Mouse (Mus musculus): ENCODE measurements around the gene Golga7b. TPM values are rescaled to one million over a fixed set of nuclear protein-coding genes. Genes with fewer than 3 reads are reported as not detected.
A peak's percentile ranks its signal among the peaks of the same experiment; 100 is the strongest.

Gene Golga7b
- polyA plus RNA-seq, 1 experiment from 2014 or later = 62.7 TPM

- H3K4me1 ChIP-seq = 0 out of 2 replicates have a peak, but pooled peaks cover 4% of the 10 kb centered on the region
- H3K9me3 ChIP-seq = no peaks in the 10 kb centered on the region
- no peaks in the 10 kb centered on the region; the same call in 1 of the 2 replicates for H3K27me3 ChIP-seq (replicated peaks)
- no peak overlapping the region for H3K27ac ChIP-seq
- H3K36me3 ChIP-seq (replicated peaks) = no peaks in the 10 kb centered on the region
- ATAC-seq (replicated peaks) = no peak
- H3K9ac ChIP-seq = no peak overlapping the region
- 82% methylated on average over 10 of the region's 10 CpGs for WGBS
- H3K4me3 ChIP-seq = no peak overlapping the region
- H3K4me2 ChIP-seq = no peak overlapping the region
Measured at GRCm38 (mm10) chr19:42226451-42226850, 20.9 kb upstream of the Golga7b start.

- WGBS = 69% methylated on average over 17 of the region's 17 CpGs
- H3K4me2 ChIP-seq = no peak overlapping the region
- H3K9ac ChIP-seq = no peak overlapping the region
- 0 out of 2 replicates have a peak, but pooled peaks cover 4% of the 10 kb centered on the region for H3K4me1 ChIP-seq
- no peaks in the 10 kb centered on the region; the same call in 1 of the 2 replicates for H3K27me3 ChIP-seq (replicated peaks)
- no peak overlapping the region for H3K27ac ChIP-seq
- no peaks in the 10 kb centered on the region for H3K36me3 ChIP-seq (replicated peaks)
- H3K9me3 ChIP-seq = no peaks in the 10 kb centered on the region
- no peak overlapping the region for H3K4me3 ChIP-seq
- ATAC-seq (replicated peaks) = no peak
Measured at GRCm38 (mm10) chr19:42229499-42230287, 17.7 kb upstream of the Golga7b start.

DNA sequence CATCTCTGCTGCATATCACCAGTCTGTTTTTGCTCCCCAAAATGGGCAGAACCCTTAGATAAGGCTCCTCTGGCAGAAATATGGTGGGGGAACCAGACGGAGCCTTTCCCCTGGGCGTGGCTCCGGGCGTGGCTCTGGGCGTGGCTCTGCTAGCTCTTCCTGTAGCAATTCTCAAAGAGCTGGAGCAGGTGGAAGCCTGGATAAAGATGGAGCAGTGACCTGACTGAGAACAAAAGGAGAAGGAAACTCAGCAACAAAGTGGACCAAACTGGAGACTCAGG lies 17.1 kb upstream of the Golga7b start:
- WGBS = 75% methylated on average over 5 of the region's 5 CpGs

GRCm38 (mm10) chr19:42230986-42231385 lies 16.4 kb upstream of the Golga7b start:
- H3K27ac ChIP-seq = no peak overlapping the region
- H3K36me3 ChIP-seq (replicated peaks) = no peaks in the 10 kb centered on the region
- H3K9me3 ChIP-seq = no peaks in the 10 kb centered on the region
- 90% methylated on average over 13 of the region's 13 CpGs for WGBS
- ATAC-seq (replicated peaks) = no peak
- no peak overlapping the region for H3K4me2 ChIP-seq
- no peak overlapping the region for H3K9ac ChIP-seq
- 0 out of 2 replicates have a peak, but pooled peaks cover 4% of the 10 kb centered on the region for H3K4me1 ChIP-seq
- H3K27me3 ChIP-seq (replicated peaks) = no peaks in the 10 kb centered on the region; the same call in 1 of the 2 replicates
- no peak overlapping the region for H3K4me3 ChIP-seq

More for the DNA sequence above, 17.1 kb upstream of the Golga7b start:
- no peak for ATAC-seq (replicated peaks)
- Histone ChIP-seq H3K4me2 (no peak overlapping the region), H3K4me1 (0 out of 2 replicates have a peak, but pooled peaks cover 4% of the 10 kb centered on the region), H3K4me3 (no peak overlapping the region), H3K36me3 (replicated peaks) (no peaks in the 10 kb centered on the region), H3K9me3 (no peaks in the 10 kb centered on the region), H3K27ac (no peak overlapping the region), H3K9ac (no peak overlapping the region), H3K27me3 (replicated peaks) (no peaks in the 10 kb centered on the region; the same call in 1 of the 2 replicates)

DNA sequence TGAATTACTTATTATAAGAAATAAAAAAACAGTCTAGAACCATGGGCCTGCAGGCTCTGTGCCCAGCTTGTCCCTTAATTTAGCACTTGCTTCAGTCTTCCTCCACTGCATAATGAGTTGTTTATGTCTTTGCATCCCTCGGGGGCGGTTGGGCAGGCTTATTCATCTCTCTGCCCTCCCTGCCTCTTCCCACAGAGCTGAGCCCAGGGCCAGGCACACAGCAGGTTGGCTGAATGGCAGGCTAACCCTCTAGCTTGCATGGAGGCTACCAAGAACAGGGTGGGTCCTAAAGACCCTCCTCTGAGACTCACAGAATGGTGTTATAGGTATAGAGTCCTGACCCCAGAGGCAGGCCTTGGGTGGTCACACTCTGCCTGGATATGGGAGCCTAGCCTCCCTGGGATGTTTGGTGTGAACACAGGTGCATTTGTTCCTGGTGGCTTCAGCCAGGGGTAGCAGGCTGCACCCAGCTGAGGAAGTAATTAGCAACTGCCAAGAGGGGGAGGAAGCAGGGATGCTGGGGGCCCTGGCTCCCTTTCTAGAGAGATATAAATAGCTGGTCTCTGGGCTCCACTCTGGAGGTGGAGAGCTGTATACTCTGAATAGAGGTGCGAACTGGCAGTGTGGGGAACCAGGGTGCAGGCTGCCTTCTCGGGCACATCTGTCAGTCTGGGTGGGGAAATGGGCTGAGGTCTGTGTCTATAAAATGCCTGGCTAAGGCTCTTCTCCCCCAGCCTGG lies 9.6 kb upstream of the Golga7b start:
- Histone ChIP-seq H3K27ac (peak overlapping the region; percentile 27; the same call in 1 of the 2 replicates), H3K4me2 (no peak overlapping the region), H3K4me1 (peaks cover 7% of the 10 kb centered on the region; the same call in 1 of the 2 replicates), H3K36me3 (replicated peaks) (no peaks in the 10 kb centered on the region), H3K9me3 (no peaks in the 10 kb centered on the region), H3K4me3 (no peak overlapping the region), H3K27me3 (replicated peaks) (no peaks in the 10 kb centered on the region), H3K9ac (no peak overlapping the region)
- WGBS = 20% methylated on average over 4 of the region's 4 CpGs
- no peak for ATAC-seq (replicated peaks)

DNA sequence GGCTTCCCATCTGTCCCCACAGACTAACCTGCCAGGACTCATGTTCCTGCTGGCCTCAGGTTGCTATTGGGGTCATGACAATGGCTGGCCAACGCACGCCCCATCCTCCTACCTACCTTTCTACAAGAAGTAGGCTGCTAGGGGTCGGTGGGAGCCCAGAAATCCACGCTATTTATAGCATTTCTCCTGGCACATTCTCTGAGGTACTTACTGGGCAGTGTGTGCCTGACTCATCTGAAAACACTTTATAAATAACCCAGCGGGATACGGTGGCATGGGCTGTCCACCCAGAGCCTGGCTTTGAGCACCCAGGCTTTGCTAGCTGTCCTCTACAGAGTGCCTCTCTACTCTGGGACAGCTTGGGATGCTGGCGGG lies 9.0 kb upstream of the Golga7b start:
- H3K4me3 ChIP-seq = no peak overlapping the region
- H3K27me3 ChIP-seq (replicated peaks) = no peaks in the 10 kb centered on the region
- no peaks in the 10 kb centered on the region for H3K9me3 ChIP-seq
- peaks cover 7% of the 10 kb centered on the region; the same call in 1 of the 2 replicates for H3K4me1 ChIP-seq
- H3K27ac ChIP-seq = no peak overlapping the region
- no peak for ATAC-seq (replicated peaks)
- no peaks in the 10 kb centered on the region for H3K36me3 ChIP-seq (replicated peaks)
- no peak overlapping the region for H3K4me2 ChIP-seq
- 78% methylated on average over 7 of the region's 7 CpGs for WGBS
- no peak overlapping the region for H3K9ac ChIP-seq

DNA sequence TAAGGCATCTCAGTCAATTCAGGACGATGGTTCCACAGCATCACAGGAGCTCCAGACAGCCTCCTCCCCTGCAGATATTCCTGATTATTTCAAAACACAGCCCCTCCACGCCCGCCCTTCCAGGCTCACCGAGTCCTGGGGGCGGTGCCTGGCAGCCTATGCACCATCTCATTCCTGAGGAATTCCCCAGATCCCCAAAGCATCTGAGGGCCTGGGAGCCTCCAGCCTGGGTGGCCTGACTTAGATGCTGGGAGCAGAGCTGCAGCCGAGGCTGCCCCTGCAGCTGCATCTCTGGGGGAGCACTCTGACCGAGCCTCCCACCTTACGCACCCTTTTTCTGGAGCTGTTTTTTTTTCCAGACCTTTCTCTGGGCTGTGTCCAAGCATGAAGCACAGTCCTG lies 6.5 kb upstream of the Golga7b start:
- no peak for ATAC-seq (replicated peaks)
- Histone ChIP-seq H3K36me3 (replicated peaks) (no peaks in the 10 kb centered on the region), H3K4me1 (peaks cover 7% of the 10 kb centered on the region; the same call in 1 of the 2 replicates), H3K27ac (no peak overlapping the region), H3K4me2 (no peak overlapping the region), H3K9ac (no peak overlapping the region), H3K4me3 (no peak overlapping the region), H3K9me3 (no peaks in the 10 kb centered on the region), H3K27me3 (replicated peaks) (no peaks in the 10 kb centered on the region)
- 62% methylated on average over 8 of the region's 8 CpGs for whole genome bisulfite sequencing

DNA sequence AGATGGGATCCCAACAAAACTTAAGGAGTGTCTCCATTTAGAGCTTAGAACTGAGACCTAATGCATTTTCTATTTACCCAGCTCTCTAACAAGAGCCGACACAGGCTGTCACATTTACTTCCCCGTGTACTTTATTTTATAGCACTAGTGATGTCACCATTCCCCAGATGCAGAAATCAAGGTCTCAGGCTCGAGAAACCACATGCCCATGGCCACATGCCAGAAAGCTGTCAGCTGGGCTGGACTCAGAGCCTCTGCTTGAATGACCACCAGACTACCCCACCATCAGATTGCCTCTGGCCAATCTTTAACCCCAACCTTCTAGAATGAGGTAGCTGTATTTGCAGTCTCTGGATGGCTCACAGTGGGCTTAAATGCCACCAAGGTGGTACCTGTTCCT lies 4.0 kb upstream of the Golga7b start:
- Histone ChIP-seq H3K4me3 (no peak overlapping the region), H3K9me3 (no peaks in the 10 kb centered on the region), H3K9ac (no peak overlapping the region), H3K27ac (no peak overlapping the region), H3K27me3 (replicated peaks) (no peaks in the 10 kb centered on the region), H3K4me1 (no peaks in the 10 kb centered on the region), H3K4me2 (no peak overlapping the region), H3K36me3 (replicated peaks) (no peaks in the 10 kb centered on the region)
- WGBS = 68% methylated on average over 3 of the region's 3 CpGs
- ATAC-seq (replicated peaks) = no peak

DNA sequence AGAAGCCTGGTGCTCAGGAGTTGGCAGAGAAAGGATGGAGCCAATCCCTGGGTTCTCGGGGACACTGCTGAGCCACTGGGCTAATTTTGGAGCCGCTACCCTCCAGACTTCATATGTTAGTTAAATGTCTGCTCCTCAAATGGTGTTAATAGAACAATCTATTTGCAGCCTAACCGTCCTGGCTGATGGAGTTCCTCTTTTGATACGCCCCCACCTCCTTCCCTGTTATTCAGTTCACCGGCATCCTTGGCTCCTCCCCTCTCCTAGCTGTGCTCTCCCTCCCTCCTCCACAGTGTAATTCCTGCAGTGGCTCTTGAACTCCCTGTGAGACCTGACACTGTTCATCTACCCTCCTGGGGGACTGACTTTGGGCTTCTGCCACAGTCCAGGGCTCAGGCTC lies 748 bp upstream of the Golga7b start:
- Histone ChIP-seq H3K27me3 (replicated peaks) (no peaks in the 10 kb centered on the region), H3K4me2 (no peak overlapping the region), H3K9ac (no peak overlapping the region), H3K4me3 (no peak overlapping the region), H3K9me3 (no peaks in the 10 kb centered on the region), H3K36me3 (replicated peaks) (no peaks in the 10 kb centered on the region), H3K4me1 (no peaks in the 10 kb centered on the region), H3K27ac (no peak overlapping the region)
- 47% methylated on average over 5 of the region's 5 CpGs for WGBS
- ATAC-seq (replicated peaks) = no peak

GRCm38 (mm10) chr19:42249976-42250914 lies 2.9 kb downstream of the Golga7b start:
- Histone ChIP-seq H3K9ac (no peak overlapping the region), H3K27ac (no peak overlapping the region), H3K27me3 (replicated peaks) (no peaks in the 10 kb centered on the region), H3K4me1 (peaks cover 6% of the 10 kb centered on the region), H3K4me2 (no peak overlapping the region), H3K4me3 (no peak overlapping the region), H3K9me3 (no peaks in the 10 kb centered on the region), H3K36me3 (replicated peaks) (no peaks in the 10 kb centered on the region)
- 63% methylated on average over 11 of the region's 11 CpGs for WGBS
- no peak for ATAC-seq (replicated peaks)

DNA sequence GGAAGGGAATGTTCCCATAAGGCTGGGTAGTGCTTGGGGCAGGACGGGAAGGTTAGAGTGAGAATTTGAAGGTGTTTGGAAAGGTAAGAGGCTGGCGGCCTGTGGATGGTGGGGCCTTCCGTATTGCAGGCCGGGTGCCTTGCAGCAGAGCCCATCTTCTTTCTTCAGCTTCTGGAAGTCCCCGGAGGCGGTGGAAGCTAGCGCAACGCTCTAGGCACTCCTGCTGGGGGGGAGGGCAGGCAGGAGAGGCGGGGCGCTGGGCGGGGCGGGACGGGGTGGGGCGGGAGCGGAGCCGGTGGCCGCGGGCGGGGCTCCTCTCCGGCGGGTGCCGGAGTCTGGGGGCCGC lies 8.0 kb downstream of the Golga7b start:
- peak; percentile 72 for ATAC-seq (replicated peaks)
- Histone ChIP-seq H3K4me3 (peak overlapping the region; percentile 71), H3K27me3 (replicated peaks) (no peaks in the 10 kb centered on the region), H3K4me1 (peaks cover 29% of the 10 kb centered on the region), H3K27ac (peak overlapping the region; percentile 88), H3K36me3 (replicated peaks) (no peaks in the 10 kb centered on the region), H3K4me2 (peak overlapping the region; percentile 60), H3K9me3 (no peaks in the 10 kb centered on the region), H3K9ac (peak overlapping the region; percentile 80)
- under 1% methylated on average over 11 of the region's 23 CpGs for WGBS

All from midbrain, embryonic 15.5 days (tissue).